Mouse (Mus musculus): ENCODE measurements around the gene Raf1. TPM values are rescaled to one million over a fixed set of nuclear protein-coding genes. Genes with fewer than 3 reads are reported as not detected.

Raf1 gene
- total and polyA plus RNA-seq, 3 experiments = 79.3 to 80.7 TPM; not detected in 1

GRCm38 (mm10) chr6:115690105-115690504, 13.7 kb upstream of the Raf1 start (continued):
- TF ChIP-seq ZC3H11A (IDR thresholded peaks at IDR 0.05; ENCODE audit: low read depth, low read length) = no peak
- no peak for TF ChIP-seq NRF1 (IDR thresholded peaks at IDR 0.05; ENCODE audit: insufficient read depth, low read depth, low read length, poor library complexity, severe bottlenecking)
- no peak for TF ChIP-seq POLR2AphosphoS5 (IDR thresholded peaks at IDR 0.05; ENCODE audit: borderline replicate concordance, low read depth, low read length)
- 0 out of 2 replicates have a peak, but pooled peaks have one; percentile 38 for TF ChIP-seq MYC (IDR thresholded peaks at IDR 0.05; ENCODE audit: low read depth, low read length)
- peak; percentile 43; the same call in 1 of the 2 replicates for TF ChIP-seq MAX (IDR thresholded peaks at IDR 0.05; ENCODE audit: low read length)
- TF ChIP-seq RCOR1 (IDR thresholded peaks at IDR 0.05; ENCODE audit: low read depth, low read length) = 0 out of 2 replicates have a peak, but pooled peaks have one; percentile 27
- TF ChIP-seq E2F4 (IDR thresholded peaks at IDR 0.05; ENCODE audit: borderline replicate concordance, low read depth, low read length) = no peak
- no peak for TF ChIP-seq MAZ (IDR thresholded peaks at IDR 0.05; ENCODE audit: low read depth, low read length)
- no peak for TF ChIP-seq USF2 (IDR thresholded peaks at IDR 0.05; ENCODE audit: borderline replicate concordance in 1 of 2, insufficient read depth in 1 of 2, low read depth in 1 of 2, low read length in 2 of 2)
- no peak for TF ChIP-seq NELFE (IDR thresholded peaks at IDR 0.05; ENCODE audit: low read depth, low read length)
- no peak for TF ChIP-seq POLR2AphosphoS2 (IDR thresholded peaks at IDR 0.05; ENCODE audit: low read length)
- peak; percentile 54; the same call in 1 of the 2 replicates for TF ChIP-seq ELF1 (IDR thresholded peaks at IDR 0.05; ENCODE audit: low read depth, low read length)
- no peak for TF ChIP-seq JUND (IDR thresholded peaks at IDR 0.05; ENCODE audit: low read depth, low read length)
- no peak for TF ChIP-seq MEF2A (IDR thresholded peaks at IDR 0.05; ENCODE audit: extremely low read depth, insufficient replicate concordance, low read depth, low read length, poor library complexity, severe bottlenecking)
- TF ChIP-seq MYB (IDR thresholded peaks at IDR 0.05; ENCODE audit: low read depth, low read length) = no peak
- no peak for TF ChIP-seq USF1 (IDR thresholded peaks at IDR 0.05; ENCODE audit: low read depth, low read length)

- Histone ChIP-seq H3K9ac (ENCODE audit: control insufficient read depth, low read depth, low read length, poor library complexity, severe bottlenecking) (no peak overlapping the region), H3K9me3 (replicated peaks; ENCODE audit: insufficient read depth, low read length) (no peaks in the 10 kb centered on the region), H3K79me2 (ENCODE audit: control insufficient read depth, insufficient read depth, low read length, poor library complexity) (no peaks in the 10 kb centered on the region), H3K36me3 (ENCODE audit: control insufficient read depth in 1 of 2, insufficient read depth in 2 of 2, low read length in 2 of 2) (peaks cover 0 to 24% of the 10 kb centered on the region in 2 experiments; a peak in 2 of 4 replicates), H3K4me3 (ENCODE audit: control insufficient read depth in 1 of 2, insufficient read depth in 1 of 2, low read depth in 2 of 2, low read length in 2 of 2) (no peak overlapping the region), H3K27me3 (ENCODE audit: control insufficient read depth in 1 of 2, insufficient read depth in 2 of 2, low read length in 2 of 2) (no peaks in the 10 kb centered on the region), H3K27ac (ENCODE audit: control insufficient read depth, low read depth, low read length) (no peak overlapping the region), H3K4me1 (ENCODE audit: control insufficient read depth in 1 of 2, insufficient read depth in 2 of 2, low read length in 2 of 2) (peaks cover 11 to 32% of the 10 kb centered on the region in 2 experiments)
- no peak for DNase-seq (ENCODE audit: low read depth, low spot score)
- no peak for TF ChIP-seq ETS1 (IDR thresholded peaks at IDR 0.05; ENCODE audit: low read depth, low read length)
- TF ChIP-seq KAT2A (conservative IDR thresholded peaks at IDR 0.05; ENCODE audit: low read depth, low read length) = no peak
- peak; percentile 39 to 69; a peak in 3 of 4 replicates for TF ChIP-seq EP300 (IDR thresholded peaks at IDR 0.05; ENCODE audit: low read depth in 1 of 2, low read length in 2 of 2)
- TF ChIP-seq MXI1 (IDR thresholded peaks at IDR 0.05; ENCODE audit: low read depth, low read length) = no peak
- peak; percentile 77 for TF ChIP-seq TCF12 (IDR thresholded peaks at IDR 0.05; ENCODE audit: low read depth, low read length)
- peak; percentile 66 for TF ChIP-seq RCOR1 (IDR thresholded peaks at IDR 0.05; ENCODE audit: low read depth, low read length)
- no peak for TF ChIP-seq ZMIZ1 (IDR thresholded peaks at IDR 0.05; ENCODE audit: low read depth, low read length)
- TF ChIP-seq GATA1 (IDR thresholded peaks at IDR 0.05; ENCODE audit: low read depth, low read length) = peak; percentile 77
Measured at GRCm38 (mm10) chr6:115688589-115688988, 12.2 kb upstream of the Raf1 start.

All from MEL (cell line).